Mouse (Mus musculus): ENCODE data around the gene Tnnt1. TPM values are rescaled to one million over a fixed set of nuclear protein-coding genes. Genes with fewer than 3 reads are reported as not detected.
A peak's percentile ranks its signal among the peaks of the same experiment; 100 is the strongest.

Gene Tnnt1
- total and polyA plus RNA-seq, 2 experiments from 2014 or later, result 2.9 to 3.5 TPM

DNA sequence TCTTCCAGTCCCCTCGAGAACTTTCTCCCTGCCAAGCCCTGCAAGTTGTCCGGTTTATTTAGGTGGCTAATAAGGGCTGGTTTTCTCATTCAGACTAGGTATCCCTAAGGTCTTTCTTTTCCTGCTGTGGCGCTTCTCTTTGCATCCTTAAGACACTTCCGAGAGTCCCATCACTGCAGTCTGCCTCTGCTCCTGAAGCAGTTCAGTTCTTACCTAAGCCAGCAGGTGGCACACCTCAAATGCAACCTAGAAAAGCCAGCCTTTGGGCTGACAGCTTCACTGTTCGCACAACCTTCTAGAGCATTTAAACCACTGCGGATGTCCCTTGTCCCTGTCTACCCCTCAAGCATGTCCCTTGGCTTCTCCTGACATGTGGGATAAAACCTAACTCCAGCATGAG lies 36.5 kb downstream of the Tnnt1 start:
- H3K9me3 ChIP-seq (ENCODE audit: low read length), result no peaks in the 10 kb centered on the region
- 32% methylated on average over 6 of the region's 6 CpGs for WGBS
- DNase-seq (ENCODE audit: low spot score) (peak; percentile 73), ATAC-seq (peak; percentile 18; the same call in 1 of the 2 replicates)
- H3K4me1 ChIP-seq (ENCODE audit: insufficient read depth, low read length), result peaks cover 11% of the 10 kb centered on the region
- no peak overlapping the region for H3K27ac ChIP-seq
- H3K27me3 ChIP-seq (ENCODE audit: insufficient read depth, low read length), result no peaks in the 10 kb centered on the region
- peak; percentile 75 for TF ChIP-seq CTCF (IDR thresholded peaks at IDR 0.05; ENCODE audit: low read depth)
- 0 out of 2 replicates have a peak overlapping the region, but pooled peaks have one; percentile 14 for H3K9ac ChIP-seq (replicated peaks; ENCODE audit: low read length)
- H3K4me3 ChIP-seq (ENCODE audit: low read length), result no peak overlapping the region
- H3K4me2 ChIP-seq (ENCODE audit: low read depth, low read length), result no peak overlapping the region; the same call in 1 of the 2 replicates
- peaks cover 23% of the 10 kb centered on the region for H3K36me3 ChIP-seq (ENCODE audit: insufficient read depth, low read length)

DNA sequence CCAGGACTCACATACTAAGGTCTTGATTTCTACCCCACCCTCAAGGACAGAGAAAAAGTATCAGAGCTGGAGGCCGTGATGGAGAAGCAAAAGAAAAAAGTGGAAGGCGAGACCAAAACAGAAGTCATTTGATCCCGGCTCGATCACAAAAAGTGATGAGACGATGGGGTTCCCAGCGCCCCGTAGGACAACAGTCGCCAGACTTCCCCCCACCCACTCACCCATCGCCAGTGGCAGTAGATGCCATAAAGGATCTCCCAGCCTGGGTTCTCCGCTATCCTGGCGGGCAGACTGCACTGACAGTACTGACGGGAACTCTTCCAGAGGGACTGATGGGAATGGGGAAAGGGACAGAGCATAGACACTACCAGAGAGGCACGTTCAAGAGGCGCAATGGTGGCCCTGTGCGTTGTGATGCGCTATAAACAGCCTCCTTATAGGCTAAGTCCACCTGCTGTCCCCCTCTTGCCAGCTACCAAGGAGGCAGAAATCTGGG lies 37.3 kb downstream of the Tnnt1 start:
- Histone ChIP-seq H3K9ac (replicated peaks; ENCODE audit: low read length) (peak overlapping the region; percentile 14; the same call in 1 of the 2 replicates), H3K4me2 (ENCODE audit: low read depth, low read length) (peak overlapping the region; percentile 70), H3K36me3 (ENCODE audit: insufficient read depth, low read length) (peaks cover 15% of the 10 kb centered on the region), H3K4me1 (ENCODE audit: insufficient read depth, low read length) (peaks cover 11% of the 10 kb centered on the region), H3K27me3 (ENCODE audit: insufficient read depth, low read length) (peaks cover under 1% of the 10 kb centered on the region; the same call in 1 of the 2 replicates), H3K4me3 (ENCODE audit: low read length) (peak overlapping the region; percentile 32), H3K27ac (peak overlapping the region; percentile 66; the same call in 1 of the 2 replicates), H3K9me3 (ENCODE audit: low read length) (no peaks in the 10 kb centered on the region)
- 6% methylated on average over 16 of the region's 16 CpGs for WGBS
- TF ChIP-seq CTCF (IDR thresholded peaks at IDR 0.05; ENCODE audit: low read depth), result no peak
- ATAC-seq (no peak), DNase-seq (ENCODE audit: low spot score) (no peak)

DNA sequence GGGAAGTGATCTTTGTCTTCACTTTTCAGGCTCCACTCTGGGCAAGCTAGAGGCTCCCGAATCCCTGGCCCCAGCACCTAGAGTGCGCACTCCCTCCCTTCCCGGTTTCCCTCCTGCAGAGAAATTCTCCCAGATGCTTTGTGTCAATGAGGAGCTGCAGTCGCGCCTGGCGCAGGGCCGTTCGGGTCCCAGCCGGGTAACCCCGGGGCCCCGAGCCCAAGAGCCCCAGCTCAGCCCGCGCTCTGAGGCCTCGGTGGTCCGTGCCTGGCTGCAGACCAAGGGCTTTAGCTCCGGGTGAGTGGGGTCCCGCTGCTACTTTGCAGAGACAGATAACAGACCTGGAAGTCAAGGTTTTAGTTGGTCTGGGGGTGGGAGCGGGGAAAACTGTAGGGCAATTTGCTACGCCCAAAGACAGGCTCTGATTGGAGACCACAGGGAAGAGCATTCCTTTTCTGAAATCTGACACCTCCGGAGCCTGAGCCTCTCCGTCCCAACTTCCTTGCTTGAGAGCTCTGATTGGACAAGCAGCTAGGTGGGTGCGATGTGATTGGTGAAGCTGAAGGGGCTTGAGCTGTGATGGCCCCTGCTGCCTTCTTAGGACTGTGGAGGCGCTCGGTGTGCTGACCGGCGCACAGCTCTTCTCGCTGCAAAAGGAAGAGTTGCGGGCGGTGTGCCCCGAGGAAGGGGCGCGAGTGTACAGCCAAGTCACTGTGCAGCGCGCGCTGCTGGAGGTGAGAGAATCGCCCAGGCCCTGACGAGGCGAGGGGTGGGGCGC lies 38.0 kb downstream of the Tnnt1 start:
- Histone ChIP-seq H3K27me3 (ENCODE audit: insufficient read depth, low read length) (peaks cover 5% of the 10 kb centered on the region; the same call in 1 of the 2 replicates), H3K36me3 (ENCODE audit: insufficient read depth, low read length) (peaks cover 12% of the 10 kb centered on the region), H3K4me2 (ENCODE audit: low read depth, low read length) (peak overlapping the region; percentile 70), H3K9ac (replicated peaks; ENCODE audit: low read length) (peak overlapping the region; percentile 14; the same call in 1 of the 2 replicates), H3K4me3 (ENCODE audit: low read length) (peak overlapping the region; percentile 32), H3K4me1 (ENCODE audit: insufficient read depth, low read length) (peaks cover 11% of the 10 kb centered on the region), H3K27ac (peak overlapping the region; percentile 66), H3K9me3 (ENCODE audit: low read length) (no peaks in the 10 kb centered on the region)
- ATAC-seq (peak; percentile 95), DNase-seq (ENCODE audit: low spot score) (peak; percentile 89)
- no peak; the same call in 1 of the 2 replicates for TF ChIP-seq CTCF (IDR thresholded peaks at IDR 0.05; ENCODE audit: low read depth)
- WGBS, result 1% methylated on average over 39 of the region's 39 CpGs

GRCm38 (mm10) chr7:4473940-4474339 lies 42.2 kb downstream of the Tnnt1 start:
- H3K9ac ChIP-seq (replicated peaks; ENCODE audit: low read length), result no peak overlapping the region
- no peak overlapping the region for H3K27ac ChIP-seq
- no peak overlapping the region for H3K4me2 ChIP-seq (ENCODE audit: low read depth, low read length)
- no peak for TF ChIP-seq CTCF (IDR thresholded peaks at IDR 0.05; ENCODE audit: low read depth)
- 13% methylated on average over 19 of the region's 19 CpGs for WGBS
- no peaks in the 10 kb centered on the region for H3K36me3 ChIP-seq (ENCODE audit: insufficient read depth, low read length)
- no peaks in the 10 kb centered on the region for H3K9me3 ChIP-seq (ENCODE audit: low read length)
- H3K4me1 ChIP-seq (ENCODE audit: insufficient read depth, low read length), result peaks cover 8% of the 10 kb centered on the region
- H3K4me3 ChIP-seq (ENCODE audit: low read length), result no peak overlapping the region
- no peak for DNase-seq (ENCODE audit: low spot score)
- ATAC-seq, result no peak
- peaks cover 18% of the 10 kb centered on the region for H3K27me3 ChIP-seq (ENCODE audit: insufficient read depth, low read length)

- H3K27ac ChIP-seq, result peak overlapping the region; percentile 43; the same call in 1 of the 2 replicates
- WGBS, result under 1% methylated on average over 24 of the region's 24 CpGs
- H3K36me3 ChIP-seq (ENCODE audit: insufficient read depth, low read length), result no peaks in the 10 kb centered on the region
- peak overlapping the region; percentile 40 for H3K4me3 ChIP-seq (ENCODE audit: low read length)
- no peaks in the 10 kb centered on the region for H3K4me1 ChIP-seq (ENCODE audit: insufficient read depth, low read length)
- H3K4me2 ChIP-seq (ENCODE audit: low read depth, low read length), result peak overlapping the region; percentile 78
- H3K27me3 ChIP-seq (ENCODE audit: insufficient read depth, low read length), result peaks cover 18% of the 10 kb centered on the region
- ATAC-seq (peak; percentile 87), DNase-seq (ENCODE audit: low spot score) (peak; percentile 91)
- H3K9me3 ChIP-seq (ENCODE audit: low read length), result no peaks in the 10 kb centered on the region
- H3K9ac ChIP-seq (replicated peaks; ENCODE audit: low read length), result peak overlapping the region; percentile 53
- peak; percentile 87 for TF ChIP-seq CTCF (IDR thresholded peaks at IDR 0.05; ENCODE audit: low read depth)
Observed at GRCm38 (mm10) chr7:4471179-4471555, 45.0 kb downstream of the Tnnt1 start.

GRCm38 (mm10) chr7:4470275-4471178 lies 45.7 kb downstream of the Tnnt1 start:
- Histone ChIP-seq H3K4me1 (ENCODE audit: insufficient read depth, low read length) (no peaks in the 10 kb centered on the region), H3K36me3 (ENCODE audit: insufficient read depth, low read length) (no peaks in the 10 kb centered on the region), H3K27ac (peak overlapping the region; percentile 43; the same call in 1 of the 2 replicates), H3K4me2 (ENCODE audit: low read depth, low read length) (peak overlapping the region; percentile 78), H3K27me3 (ENCODE audit: insufficient read depth, low read length) (peaks cover 18% of the 10 kb centered on the region), H3K9ac (replicated peaks; ENCODE audit: low read length) (peak overlapping the region; percentile 53), H3K9me3 (ENCODE audit: low read length) (no peaks in the 10 kb centered on the region), H3K4me3 (ENCODE audit: low read length) (peak overlapping the region; percentile 40)
- TF ChIP-seq CTCF (IDR thresholded peaks at IDR 0.05; ENCODE audit: low read depth), result no peak
- peak; percentile 76 for DNase-seq (ENCODE audit: low spot score)
- ATAC-seq, result peak; percentile 62
- WGBS, result 1% methylated on average over 35 of the region's 35 CpGs

Measured in hindbrain, postnatal 0 days (tissue).